Mouse (Mus musculus) G1E (cell line): ENCODE data around the gene Ankrd13d.

Source experiments
- GATA1 ChIP-seq: IDR thresholded peaks from 2 replicates; pipeline ENCODE4 v1.6.1; 2012; ENCODE audit warnings: borderline replicate concordance, low read length, inconsistent platforms, mixed read lengths
- POLR2AphosphoS5 ChIP-seq: IDR thresholded peaks from 2 replicates; pipeline ENCODE4 v1.6.1; 2012; ENCODE audit warnings: low read depth, low read length, inconsistent platforms; ENCODE audit not compliant: insufficient replicate concordance

- TF ChIP-seq GATA1, result no peak
- no peak for TF ChIP-seq POLR2AphosphoS5
These were observed 60.8 kb downstream of the Ankrd13d start for GRCm38 (mm10) chr19:4222165-4222564.
